Mouse (Mus musculus) C2C12 (cell line): ENCODE data around the gene Mal.

Experiments used
- CTCF ChIP-seq: IDR thresholded peaks from one replicate; pipeline ENCODE4 v1.5.1; 2011; ENCODE audit not compliant: control insufficient read depth, insufficient read depth, insufficient read length
- FOSL1 ChIP-seq: IDR thresholded peaks from one replicate; pipeline ENCODE4 v1.8.0; 2011; ENCODE audit warnings: mild to moderate bottlenecking, low read length; ENCODE audit not compliant: poor library complexity, insufficient read depth, severe bottlenecking
- MAX ChIP-seq: IDR thresholded peaks from one replicate; pipeline ENCODE4 v1.6.1; 2011; ENCODE audit warnings: mild to moderate bottlenecking, control low read depth
- MYOD1 ChIP-seq: IDR thresholded peaks from one replicate; pipeline ENCODE4 v1.6.1; 2011; ENCODE audit warnings: low read depth; ENCODE audit not compliant: control insufficient read depth, insufficient read length
- MYOG ChIP-seq: IDR thresholded peaks from one replicate; pipeline ENCODE4 v1.6.1; 2011; ENCODE audit not compliant: control insufficient read depth, insufficient read length; ENCODE audit errors: extremely low read depth
- USF1 ChIP-seq: IDR thresholded peaks from one replicate; pipeline ENCODE4 v1.6.1; 2011; ENCODE audit warnings: low read depth, mild to moderate bottlenecking, control low read depth, moderate library complexity

- TF ChIP-seq CTCF (no peak), MAX (no peak), USF1 (no peak), MYOD1 (peak; percentile 16), FOSL1 (no peak), MYOG (no peak)
Observed at GRCm38 (mm10) chr2:127643728-127644704, 12.5 kb downstream of the Mal start.
